Mouse (Mus musculus): ENCODE measurements around the gene Ccdc82. TPM values are rescaled to one million over a fixed set of nuclear protein-coding genes. Genes with fewer than 3 reads are reported as not detected.

Gene Ccdc82
- total RNA-seq, 1 experiment, result 1.6 TPM

GRCm38 (mm10) chr9:13314577-13315004 is 67.8 kb downstream of the Ccdc82 start:
- no peak overlapping the region for H3K27ac ChIP-seq (ENCODE audit: insufficient read depth, low read depth, low read length, poor library complexity, severe bottlenecking)
- H3K9me3 ChIP-seq (ENCODE audit: control insufficient read depth, insufficient read depth, low read depth, low read length), result no peaks in the 10 kb centered on the region
- H3K4me1 ChIP-seq (ENCODE audit: control insufficient read depth in 2 of 2, insufficient read depth in 2 of 2, low read length in 2 of 2, poor library complexity in 1 of 2), result no peaks in the 10 kb centered on the region
- no peaks in the 10 kb centered on the region for H3K36me3 ChIP-seq (ENCODE audit: control insufficient read depth, insufficient read depth, low read length, poor library complexity, severe bottlenecking)
- in situ Hi-C loops (cut with MboI; ENCODE audit: low sequenced_read_pairs in 2 of 2, unreplicated experiment in 2 of 2), result no loop called here
- no peak for DNase-seq (ENCODE audit: low read depth, low spot score)
- TF ChIP-seq CHD2 (IDR thresholded peaks at IDR 0.05; ENCODE audit: low read depth, low read length), result no peak
- TF ChIP-seq ZC3H11A (IDR thresholded peaks at IDR 0.05; ENCODE audit: borderline replicate concordance, low read depth, low read length), result no peak
- no peak for TF ChIP-seq MAFK (IDR thresholded peaks at IDR 0.05; ENCODE audit: insufficient read depth, low read depth, low read length)
- TF ChIP-seq ZNF384 (IDR thresholded peaks at IDR 0.05; ENCODE audit: low read depth, low read length), result no peak
- TF ChIP-seq HCFC1 (IDR thresholded peaks at IDR 0.05; ENCODE audit: borderline replicate concordance, insufficient read depth, low read length), result no peak
- no peak overlapping the region for H3K4me3 ChIP-seq (ENCODE audit: insufficient read depth in 1 of 2, low read depth in 1 of 2, low read length in 2 of 2, poor library complexity in 1 of 2, severe bottlenecking in 1 of 2)
- H3K9ac ChIP-seq (ENCODE audit: insufficient read depth, low read depth, low read length, poor library complexity, severe bottlenecking), result no peak overlapping the region

GRCm38 (mm10) chr9:13315393-13315792 is 68.6 kb downstream of the Ccdc82 start:
- no peaks in the 10 kb centered on the region for H3K36me3 ChIP-seq (ENCODE audit: control insufficient read depth, insufficient read depth, low read length, poor library complexity, severe bottlenecking)
- no peak overlapping the region for H3K9ac ChIP-seq (ENCODE audit: insufficient read depth, low read depth, low read length, poor library complexity, severe bottlenecking)
- no peak overlapping the region for H3K4me3 ChIP-seq (ENCODE audit: insufficient read depth in 1 of 2, low read depth in 1 of 2, low read length in 2 of 2, poor library complexity in 1 of 2, severe bottlenecking in 1 of 2)
- in situ Hi-C loops (cut with MboI; ENCODE audit: low sequenced_read_pairs in 2 of 2, unreplicated experiment in 2 of 2), result no loop called here
- no peak for TF ChIP-seq ZNF384 (IDR thresholded peaks at IDR 0.05; ENCODE audit: low read depth, low read length)
- no peak for TF ChIP-seq CHD2 (IDR thresholded peaks at IDR 0.05; ENCODE audit: low read depth, low read length)
- no peak for TF ChIP-seq MAFK (IDR thresholded peaks at IDR 0.05; ENCODE audit: insufficient read depth, low read depth, low read length)
- TF ChIP-seq HCFC1 (IDR thresholded peaks at IDR 0.05; ENCODE audit: borderline replicate concordance, insufficient read depth, low read length), result no peak
- no peak for TF ChIP-seq ZC3H11A (IDR thresholded peaks at IDR 0.05; ENCODE audit: borderline replicate concordance, low read depth, low read length)
- no peaks in the 10 kb centered on the region for H3K4me1 ChIP-seq (ENCODE audit: control insufficient read depth in 2 of 2, insufficient read depth in 2 of 2, low read length in 2 of 2, poor library complexity in 1 of 2)
- no peaks in the 10 kb centered on the region for H3K9me3 ChIP-seq (ENCODE audit: control insufficient read depth, insufficient read depth, low read depth, low read length)
- no peak overlapping the region for H3K27ac ChIP-seq (ENCODE audit: insufficient read depth, low read depth, low read length, poor library complexity, severe bottlenecking)
- no peak for DNase-seq (ENCODE audit: low read depth, low spot score)

- no peak overlapping the region for H3K9ac ChIP-seq (ENCODE audit: insufficient read depth, low read depth, low read length, poor library complexity, severe bottlenecking)
- no peaks in the 10 kb centered on the region; a peak in 1 of 4 replicates for H3K4me1 ChIP-seq (ENCODE audit: control insufficient read depth in 2 of 2, insufficient read depth in 2 of 2, low read length in 2 of 2, poor library complexity in 1 of 2)
- no peak overlapping the region for H3K27ac ChIP-seq (ENCODE audit: insufficient read depth, low read depth, low read length, poor library complexity, severe bottlenecking)
- no peak overlapping the region for H3K4me3 ChIP-seq (ENCODE audit: insufficient read depth in 1 of 2, low read depth in 1 of 2, low read length in 2 of 2, poor library complexity in 1 of 2, severe bottlenecking in 1 of 2)
- TF ChIP-seq ZC3H11A (IDR thresholded peaks at IDR 0.05; ENCODE audit: borderline replicate concordance, low read depth, low read length), result no peak
- no peak for TF ChIP-seq ZNF384 (IDR thresholded peaks at IDR 0.05; ENCODE audit: low read depth, low read length)
- TF ChIP-seq HCFC1 (IDR thresholded peaks at IDR 0.05; ENCODE audit: borderline replicate concordance, insufficient read depth, low read length), result no peak
- TF ChIP-seq MAFK (IDR thresholded peaks at IDR 0.05; ENCODE audit: insufficient read depth, low read depth, low read length), result no peak
- no peak for TF ChIP-seq CHD2 (IDR thresholded peaks at IDR 0.05; ENCODE audit: low read depth, low read length)
- in situ Hi-C loops (cut with MboI; ENCODE audit: low sequenced_read_pairs in 2 of 2, unreplicated experiment in 2 of 2), result no loop called here
- DNase-seq (ENCODE audit: low read depth, low spot score), result no peak
- no peaks in the 10 kb centered on the region for H3K9me3 ChIP-seq (ENCODE audit: control insufficient read depth, insufficient read depth, low read depth, low read length)
- H3K36me3 ChIP-seq (ENCODE audit: control insufficient read depth, insufficient read depth, low read length, poor library complexity, severe bottlenecking), result no peaks in the 10 kb centered on the region
Observed at GRCm38 (mm10) chr9:13319566-13319965, 72.8 kb downstream of the Ccdc82 start.

GRCm38 (mm10) chr9:13320800-13321364 is 74.1 kb downstream of the Ccdc82 start:
- DNase-seq (ENCODE audit: low read depth, low spot score), result no peak
- in situ Hi-C loops (cut with MboI; ENCODE audit: low sequenced_read_pairs in 2 of 2, unreplicated experiment in 2 of 2), result no loop called here
- TF ChIP-seq HCFC1 (IDR thresholded peaks at IDR 0.05; ENCODE audit: borderline replicate concordance, insufficient read depth, low read length), result no peak
- no peak for TF ChIP-seq ZNF384 (IDR thresholded peaks at IDR 0.05; ENCODE audit: low read depth, low read length)
- no peak overlapping the region for H3K4me3 ChIP-seq (ENCODE audit: insufficient read depth in 1 of 2, low read depth in 1 of 2, low read length in 2 of 2, poor library complexity in 1 of 2, severe bottlenecking in 1 of 2)
- no peak overlapping the region for H3K9ac ChIP-seq (ENCODE audit: insufficient read depth, low read depth, low read length, poor library complexity, severe bottlenecking)
- H3K9me3 ChIP-seq (ENCODE audit: control insufficient read depth, insufficient read depth, low read depth, low read length), result no peaks in the 10 kb centered on the region
- no peak overlapping the region for H3K27ac ChIP-seq (ENCODE audit: insufficient read depth, low read depth, low read length, poor library complexity, severe bottlenecking)
- H3K36me3 ChIP-seq (ENCODE audit: control insufficient read depth, insufficient read depth, low read length, poor library complexity, severe bottlenecking), result no peaks in the 10 kb centered on the region
- H3K4me1 ChIP-seq (ENCODE audit: control insufficient read depth in 2 of 2, insufficient read depth in 2 of 2, low read length in 2 of 2, poor library complexity in 1 of 2), result no peaks in the 10 kb centered on the region; a peak in 1 of 4 replicates

- H3K4me1 ChIP-seq (ENCODE audit: control insufficient read depth in 2 of 2, insufficient read depth in 2 of 2, low read length in 2 of 2, poor library complexity in 1 of 2), result no peaks in the 10 kb centered on the region; a peak in 1 of 4 replicates
- H3K9me3 ChIP-seq (ENCODE audit: control insufficient read depth, insufficient read depth, low read depth, low read length), result no peaks in the 10 kb centered on the region
- TF ChIP-seq ZNF384 (IDR thresholded peaks at IDR 0.05; ENCODE audit: low read depth, low read length) (no peak), HCFC1 (IDR thresholded peaks at IDR 0.05; ENCODE audit: borderline replicate concordance, insufficient read depth, low read length) (no peak), CHD2 (IDR thresholded peaks at IDR 0.05; ENCODE audit: low read depth, low read length) (no peak), MAFK (IDR thresholded peaks at IDR 0.05; ENCODE audit: insufficient read depth, low read depth, low read length) (no peak), ZC3H11A (IDR thresholded peaks at IDR 0.05; ENCODE audit: borderline replicate concordance, low read depth, low read length) (no peak)
- no peaks in the 10 kb centered on the region for H3K36me3 ChIP-seq (ENCODE audit: control insufficient read depth, insufficient read depth, low read length, poor library complexity, severe bottlenecking)
- no peak for DNase-seq (ENCODE audit: low read depth, low spot score)
- H3K4me3 ChIP-seq (ENCODE audit: insufficient read depth in 1 of 2, low read depth in 1 of 2, low read length in 2 of 2, poor library complexity in 1 of 2, severe bottlenecking in 1 of 2), result no peak overlapping the region
- in situ Hi-C loops (cut with MboI; ENCODE audit: low sequenced_read_pairs in 2 of 2, unreplicated experiment in 2 of 2), result no loop called here
- H3K27ac ChIP-seq (ENCODE audit: insufficient read depth, low read depth, low read length, poor library complexity, severe bottlenecking), result no peak overlapping the region
- H3K9ac ChIP-seq (ENCODE audit: insufficient read depth, low read depth, low read length, poor library complexity, severe bottlenecking), result no peak overlapping the region
Observed at GRCm38 (mm10) chr9:13323074-13323473, 76.3 kb downstream of the Ccdc82 start.

All from ES-E14 (cell line).